Mouse (Mus musculus) liver, adult (tissue): ENCODE results near the gene Cdk19.
A peak's percentile ranks its signal among the peaks of the same experiment; 100 is the strongest.

ENCODE experiments used
- GATA4 ChIP-seq: IDR thresholded peaks from 2 replicates; pipeline ENCODE4 v1.6.1; 2014; ENCODE audit warnings: mild to moderate bottlenecking, low read length; ENCODE audit not compliant: insufficient replicate concordance

The Cdk19 gene

DNA sequence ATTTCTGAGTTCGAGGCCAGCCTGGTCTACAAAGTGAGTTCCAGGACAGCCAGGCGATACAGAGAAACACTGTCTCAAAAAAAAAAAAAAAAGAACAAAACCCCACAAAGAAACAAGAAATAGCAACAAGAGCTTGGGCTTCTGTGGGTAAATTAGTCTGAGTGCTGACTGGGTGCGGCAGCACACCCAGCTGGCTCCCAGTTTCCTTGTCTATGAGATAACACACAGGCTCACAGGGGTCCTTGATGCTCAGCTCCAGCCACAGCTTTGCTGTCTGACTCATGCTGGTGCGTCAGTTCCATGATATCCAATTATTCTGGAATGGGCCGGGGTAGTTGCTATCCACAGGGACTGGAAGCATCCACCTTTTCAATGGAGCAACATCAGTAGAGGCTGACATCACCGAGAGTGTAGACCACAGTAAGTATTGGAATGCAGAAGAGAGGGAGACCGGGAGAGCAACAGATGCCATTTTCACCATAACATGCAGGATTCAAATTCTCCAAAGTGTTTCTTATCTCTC lies 161.4 kb downstream of the Cdk19 start:
- TF ChIP-seq GATA4: no peak

- no peak for TF ChIP-seq GATA4
These were observed 163.4 kb downstream of the Cdk19 start for GRCm38 (mm10) chr10:40502734-40503133.

GRCm38 (mm10) chr10:40510356-40510755 lies 171.0 kb downstream of the Cdk19 start:
- no peak for TF ChIP-seq GATA4

- TF ChIP-seq GATA4: no peak
These were observed 171.9 kb downstream of the Cdk19 start for GRCm38 (mm10) chr10:40511221-40511677.

- no peak for TF ChIP-seq GATA4
These were observed 172.8 kb downstream of the Cdk19 start for GRCm38 (mm10) chr10:40512185-40512584.

DNA sequence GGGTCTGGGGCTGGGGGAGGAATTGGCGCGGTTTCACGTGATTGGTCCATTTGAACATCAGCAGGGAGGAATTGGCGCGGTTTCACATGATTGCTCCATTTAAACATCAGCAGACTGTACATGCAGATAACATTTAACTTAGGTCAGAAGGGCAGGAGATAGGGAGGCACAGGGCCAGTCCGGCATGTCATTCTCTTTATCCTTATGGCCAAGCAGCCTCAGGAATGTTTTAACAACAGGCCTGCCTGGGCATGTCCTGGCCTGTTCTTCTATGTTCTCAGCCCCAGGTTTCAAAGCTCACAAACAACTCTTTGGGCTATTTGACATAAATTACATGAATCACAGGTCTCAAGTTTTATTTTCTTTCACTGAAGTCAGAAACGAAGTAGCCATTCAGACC lies 173.6 kb downstream of the Cdk19 start:
- peak; percentile 47; the same call in 1 of the 2 replicates for TF ChIP-seq GATA4

DNA sequence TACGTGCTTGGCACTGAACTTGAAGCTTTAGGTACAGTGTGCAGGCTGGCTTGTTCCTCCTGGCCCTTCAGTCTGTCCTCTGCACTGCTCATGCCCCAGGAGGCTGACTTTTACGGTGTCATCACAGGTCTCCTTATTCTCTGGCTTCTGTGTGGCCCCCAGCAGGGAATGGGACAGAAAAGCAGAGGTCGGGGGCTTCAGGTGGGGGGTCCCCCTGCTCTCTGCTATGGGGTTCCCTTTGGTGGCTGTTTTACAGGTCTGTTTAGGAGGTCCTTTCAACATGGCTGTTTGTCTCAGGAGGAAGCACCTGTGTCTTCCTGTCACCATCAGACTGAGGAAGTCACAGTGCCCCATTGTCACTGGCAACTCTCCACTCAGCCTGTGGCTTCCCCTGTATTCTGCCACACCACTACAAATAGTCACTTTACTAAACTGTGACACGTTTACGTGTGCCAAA lies 175.9 kb downstream of the Cdk19 start:
- no peak for TF ChIP-seq GATA4

DNA sequence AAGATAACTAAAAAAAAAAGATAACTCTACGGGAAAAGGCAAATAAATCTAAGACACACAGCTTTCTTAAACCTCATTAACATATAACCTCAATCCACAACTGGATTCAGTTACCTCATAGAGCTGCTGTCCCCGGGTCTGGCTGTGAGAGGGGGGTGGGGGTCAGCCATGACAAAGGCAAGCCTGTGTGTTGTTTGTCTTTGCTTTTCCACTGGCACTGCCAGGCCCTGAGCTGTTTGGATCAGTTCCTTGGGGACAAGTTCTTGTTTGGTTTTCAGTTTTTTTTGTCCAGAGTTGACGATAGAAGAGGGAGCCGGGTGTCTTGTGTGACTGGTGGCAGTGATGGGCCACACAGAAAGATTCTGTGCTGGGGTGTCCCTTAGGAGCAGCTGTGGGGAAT lies 177.1 kb downstream of the Cdk19 start:
- TF ChIP-seq GATA4: no peak

- TF ChIP-seq GATA4: no peak
These were observed 180.2 kb downstream of the Cdk19 start for GRCm38 (mm10) chr10:40519586-40519985.

- TF ChIP-seq GATA4: no peak
These were observed 182.2 kb downstream of the Cdk19 start for GRCm38 (mm10) chr10:40521579-40521978.

DNA sequence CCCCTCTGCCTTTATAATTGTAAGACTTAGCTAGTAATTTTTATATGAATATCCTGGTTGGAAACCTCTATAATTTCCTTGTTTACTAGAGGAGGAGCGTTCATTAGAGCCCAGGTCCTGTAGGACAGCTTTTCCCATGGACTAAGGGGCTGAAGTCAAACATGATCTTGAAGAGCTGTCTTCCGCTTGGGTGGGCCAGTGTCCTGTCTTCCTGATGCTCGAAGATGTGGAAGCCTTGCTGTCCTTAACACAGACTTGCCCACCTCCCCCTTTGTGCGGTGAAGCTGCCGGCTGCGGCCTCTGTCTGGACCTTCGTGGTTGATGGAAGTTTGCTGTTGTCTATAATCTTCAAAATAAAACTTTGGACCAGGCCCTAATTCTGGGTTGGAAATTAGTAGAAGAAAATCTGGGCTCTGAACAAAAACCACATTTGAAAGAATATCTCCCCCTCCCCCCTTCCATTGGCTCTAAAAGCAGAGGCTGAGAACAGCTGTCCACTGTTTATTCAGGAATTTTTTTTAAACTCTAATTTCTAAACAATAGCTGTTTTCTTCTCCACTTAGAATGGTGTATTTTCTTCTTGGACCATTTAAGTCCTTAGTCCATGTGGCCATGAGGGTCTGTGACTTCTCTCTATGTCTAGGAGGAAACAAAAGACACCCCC lies 184.1 kb downstream of the Cdk19 start:
- no peak for TF ChIP-seq GATA4

GRCm38 (mm10) chr10:40524032-40524806 lies 184.9 kb downstream of the Cdk19 start:
- no peak for TF ChIP-seq GATA4

GRCm38 (mm10) chr10:40524991-40525390 lies 185.6 kb downstream of the Cdk19 start:
- TF ChIP-seq GATA4: no peak

DNA sequence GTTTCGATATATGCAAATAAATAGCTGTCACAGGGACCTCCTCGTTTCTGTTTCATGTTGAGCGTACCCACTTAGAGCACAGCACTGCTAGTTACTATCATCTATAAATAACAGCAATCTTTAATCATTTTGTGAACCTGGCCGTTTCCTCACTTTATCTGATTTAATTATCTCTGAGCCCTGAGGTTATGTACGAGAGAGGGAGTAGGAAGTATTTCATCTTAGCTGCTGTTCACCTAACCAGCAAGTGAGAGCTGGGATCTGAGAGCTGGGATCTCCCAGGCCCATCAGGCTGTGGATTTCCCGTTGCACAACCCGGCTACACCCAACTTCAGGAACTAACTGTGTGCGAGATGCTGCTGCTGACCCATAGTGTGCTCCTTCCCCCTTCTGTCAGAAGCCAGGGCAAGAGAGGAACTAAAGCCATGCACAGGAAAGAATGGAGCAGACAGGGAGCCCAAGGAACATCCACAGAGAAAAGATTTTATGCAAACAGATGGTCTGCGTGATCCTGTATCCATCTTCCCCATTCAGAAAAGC lies 186.3 kb downstream of the Cdk19 start:
- TF ChIP-seq GATA4: no peak

- no peak for TF ChIP-seq GATA4
These were observed 187.0 kb downstream of the Cdk19 start for GRCm38 (mm10) chr10:40526301-40526761.

- no peak for TF ChIP-seq GATA4
These were observed 187.6 kb downstream of the Cdk19 start for GRCm38 (mm10) chr10:40526986-40527385.
